Mouse (Mus musculus) embryonic facial prominence, embryonic 12.5 days (tissue): Measurements from ENCODE around the gene Zfp985. TPM values are rescaled to one million over a fixed set of nuclear protein-coding genes. Genes with fewer than 3 reads are reported as not detected.
"Not testable (repeated sequence)": the region's sequence is repeated elsewhere in the genome, so short reads cannot be mapped to it uniquely, and the experiment has no call there.

Experiments
- ATAC-seq: fragments of 200-750 bp; cut with Nextera tagmentation; 2 replicates; pipeline ENCODE4 v1.8.0; 2017; ENCODE audit not compliant: insufficient number of reproducible peaks, insufficient read depth, low FRiP score, low TSS enrichment
- H3K27ac ChIP-seq: fragments of 300-500 bp; sonication (generic); 2 replicates; pipeline ENCODE4 v1.5.1; 2016; ENCODE audit warnings: mild to moderate bottlenecking
- H3K27me3 ChIP-seq: fragments of 300-500 bp; sonication (generic); 2 replicates; pipeline ENCODE4 v1.6.1; 2016; ENCODE audit warnings: mild to moderate bottlenecking, moderate library complexity
- H3K36me3 ChIP-seq: fragments of 300-500 bp; sonication (generic); 2 replicates; pipeline ENCODE4 v1.6.1; 2016; ENCODE audit warnings: mild to moderate bottlenecking
- H3K4me1 ChIP-seq: fragments of 300-500 bp; sonication (generic); 2 replicates; pipeline ENCODE4 v1.6.1; 2016
- H3K4me2 ChIP-seq: fragments of 300-500 bp; sonication (generic); replicated peaks from 2 replicates; pipeline ENCODE4 v1.6.1; 2016; ENCODE audit warnings: mild to moderate bottlenecking, moderate library complexity
- H3K4me3 ChIP-seq: fragments of 300-500 bp; sonication (generic); 2 replicates; pipeline ENCODE4 v1.5.1; 2016; ENCODE audit warnings: mild to moderate bottlenecking
- H3K9ac ChIP-seq: fragments of 300-500 bp; sonication (generic); 2 replicates; pipeline ENCODE4 v1.6.1; 2016; ENCODE audit warnings: mild to moderate bottlenecking, moderate library complexity
- H3K9me3 ChIP-seq: fragments of 300-500 bp; sonication (generic); 2 replicates; pipeline ENCODE4 v1.6.1; 2016; ENCODE audit warnings: mild to moderate bottlenecking, moderate library complexity
- WGBS: fragments of 180-500 bp; shearing (Covaris S2); methylation state at CpG from one replicate; pipeline ENCODE4 v1.1.7; 2016; 5-methylcytosine and 5-hydroxymethylcytosine counted together
- polyA plus RNA-seq: library from polyadenylated mRNA; unstranded; fragments of >200 nt; fragmentation: Nextera tagmentation; extraction: Ambion mirVana; gene quantifications from 2 replicates; pipeline ENCODE4 v1.2.1, GENCODE M21; 2016

The Zfp985 gene
- 0.15 and 0.23 TPM in 2 replicates for polyA plus RNA-seq

DNA sequence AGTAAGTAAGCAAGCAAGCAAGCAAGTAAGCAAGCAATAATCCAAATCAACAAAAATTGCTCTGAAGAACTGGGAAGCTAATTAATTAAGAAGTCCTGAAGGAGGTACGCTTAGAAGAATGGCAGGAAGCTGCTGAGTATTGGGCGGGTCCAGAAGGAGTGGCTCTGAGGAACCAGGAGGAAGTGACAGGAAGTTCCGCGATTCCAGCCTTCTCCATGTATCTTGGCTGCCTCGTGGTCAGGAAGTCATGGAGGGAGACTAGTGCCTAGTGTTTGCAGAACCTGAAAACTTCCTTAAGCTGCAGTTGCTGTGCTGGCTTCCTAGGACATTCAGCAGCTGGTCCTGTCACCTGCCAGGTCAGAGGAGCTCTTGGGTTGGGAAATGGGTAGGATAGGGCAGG, at the start of gene Zfp985:
TSS of gene Zfp985 (plus strand) at position 207 of the 400 bp plus-strand sequence.
- not testable (repeated sequence) for H3K27ac ChIP-seq, ATAC-seq, H3K36me3 ChIP-seq, H3K4me2 ChIP-seq, H3K4me1 ChIP-seq, H3K4me3 ChIP-seq, H3K9ac ChIP-seq, H3K27me3 ChIP-seq, H3K9me3 ChIP-seq
- 77% methylated on average over 5 of the region's 5 CpGs for WGBS

GRCm38 (mm10) chr4:147509174-147509573, 43.9 kb upstream of the Zfp985 start:
- Histone ChIP-seq H3K27ac (no peak overlapping the region), H3K4me2 (no peak overlapping the region), H3K36me3 (no peaks in the 10 kb centered on the region), H3K4me3 (no peak overlapping the region), H3K27me3 (no peaks in the 10 kb centered on the region), H3K9ac (no peak overlapping the region), H3K4me1 (no peaks in the 10 kb centered on the region), H3K9me3 (peaks cover 17% of the 10 kb centered on the region)
- 81% methylated on average over 2 of the region's 2 CpGs for WGBS
- no peak for ATAC-seq

DNA sequence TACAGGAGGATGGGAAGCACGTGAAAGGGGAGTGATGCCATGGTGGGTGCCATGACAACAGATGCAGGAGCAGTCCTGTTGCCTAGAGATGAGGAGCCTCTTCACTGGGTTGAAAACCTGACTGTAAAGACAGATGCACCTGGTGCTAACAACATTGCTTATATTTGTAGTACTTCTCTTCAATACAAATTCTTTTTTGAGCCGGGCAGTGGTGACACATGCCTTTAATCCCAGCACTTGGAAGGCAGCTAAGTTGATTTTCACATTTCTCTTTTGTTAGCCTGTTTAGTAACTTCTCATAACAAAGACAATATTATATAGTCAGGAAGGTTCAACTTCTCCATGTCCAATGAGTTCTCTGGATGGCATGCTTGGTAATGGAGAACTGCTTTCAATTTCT, 34.1 kb upstream of the Zfp985 start:
- ATAC-seq: 0 out of 2 replicates have a peak, but pooled peaks have one; percentile 44
- no peak overlapping the region for H3K4me3 ChIP-seq
- no peaks in the 10 kb centered on the region for H3K27me3 ChIP-seq
- no peaks in the 10 kb centered on the region for H3K4me1 ChIP-seq
- no peak overlapping the region for H3K27ac ChIP-seq
- 70% methylated on average over 2 of the region's 2 CpGs for WGBS
- H3K36me3 ChIP-seq: no peaks in the 10 kb centered on the region
- H3K4me2 ChIP-seq: no peak overlapping the region
- H3K9me3 ChIP-seq: peaks cover 47% of the 10 kb centered on the region
- H3K9ac ChIP-seq: no peak overlapping the region

- Histone ChIP-seq H3K4me3 (no peak overlapping the region), H3K27ac (no peak overlapping the region), H3K4me2 (no peak overlapping the region), H3K36me3 (no peaks in the 10 kb centered on the region), H3K4me1 (no peaks in the 10 kb centered on the region), H3K27me3 (no peaks in the 10 kb centered on the region), H3K9ac (no peak overlapping the region), H3K9me3 (peaks cover 48% of the 10 kb centered on the region)
- ATAC-seq: 0 out of 2 replicates have a peak, but pooled peaks have one; percentile 19
Observed at GRCm38 (mm10) chr4:147520100-147520499, 33.0 kb upstream of the Zfp985 start.

- Histone ChIP-seq H3K27ac (no peak overlapping the region), H3K4me2 (no peak overlapping the region), H3K9ac (no peak overlapping the region), H3K36me3 (no peaks in the 10 kb centered on the region), H3K27me3 (no peaks in the 10 kb centered on the region), H3K4me1 (no peaks in the 10 kb centered on the region), H3K9me3 (peaks cover 38% of the 10 kb centered on the region), H3K4me3 (no peak overlapping the region)
- no peak for ATAC-seq
- 75% methylated on average over 1 of the region's 1 CpGs for WGBS
Observed at GRCm38 (mm10) chr4:147525125-147525524, 28.0 kb upstream of the Zfp985 start.

DNA sequence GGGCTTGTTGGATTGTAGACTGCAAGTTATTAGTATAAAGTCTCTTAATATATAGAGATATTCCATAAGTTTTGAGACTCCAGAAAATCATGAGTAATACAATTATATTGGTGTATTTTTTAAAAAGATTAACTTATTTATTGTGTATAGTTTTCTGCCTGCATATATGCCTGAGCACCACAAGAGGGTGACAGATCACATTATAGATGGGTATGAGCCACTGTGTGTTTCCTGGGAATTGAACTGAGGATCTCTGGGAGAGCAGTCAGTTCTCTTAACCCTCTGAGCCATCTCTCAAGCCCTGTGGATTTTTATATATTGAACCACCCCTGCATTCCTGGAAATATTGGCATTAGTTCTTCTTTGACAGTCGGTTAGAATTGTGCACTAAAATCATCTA, 22.7 kb upstream of the Zfp985 start:
- no peak for ATAC-seq
- H3K9me3 ChIP-seq: peaks cover 26% of the 10 kb centered on the region
- H3K27me3 ChIP-seq: no peaks in the 10 kb centered on the region
- no peak overlapping the region for H3K4me3 ChIP-seq
- no peak overlapping the region for H3K27ac ChIP-seq
- 89% methylated on average over 1 of the region's 1 CpGs for WGBS
- H3K9ac ChIP-seq: no peak overlapping the region
- H3K4me1 ChIP-seq: no peaks in the 10 kb centered on the region
- H3K4me2 ChIP-seq: no peak overlapping the region
- H3K36me3 ChIP-seq: no peaks in the 10 kb centered on the region

DNA sequence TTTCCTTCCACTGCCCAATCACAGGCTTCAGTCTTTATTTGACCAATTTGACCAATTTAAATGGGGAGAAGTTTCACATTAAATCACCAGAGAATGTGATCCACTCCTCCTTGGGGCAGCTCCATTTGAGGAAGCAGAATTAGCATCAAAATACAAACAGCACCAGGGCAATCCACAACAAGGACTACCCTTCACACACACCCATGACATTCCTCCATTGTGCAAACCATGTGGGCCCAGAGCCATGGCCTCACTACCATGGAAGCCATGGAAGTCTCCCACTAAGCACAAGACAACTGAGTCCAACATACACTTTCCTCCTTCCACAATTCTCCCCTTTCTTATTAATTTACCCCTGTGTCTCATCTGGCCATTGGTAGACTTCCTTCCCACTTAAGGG, 17.2 kb upstream of the Zfp985 start:
- ATAC-seq, H3K9ac ChIP-seq, H3K27ac ChIP-seq, H3K36me3 ChIP-seq, H3K27me3 ChIP-seq, H3K4me3 ChIP-seq, H3K4me1 ChIP-seq, H3K4me2 ChIP-seq: not testable (repeated sequence)
- peaks cover 35% of the 10 kb centered on the region for H3K9me3 ChIP-seq

DNA sequence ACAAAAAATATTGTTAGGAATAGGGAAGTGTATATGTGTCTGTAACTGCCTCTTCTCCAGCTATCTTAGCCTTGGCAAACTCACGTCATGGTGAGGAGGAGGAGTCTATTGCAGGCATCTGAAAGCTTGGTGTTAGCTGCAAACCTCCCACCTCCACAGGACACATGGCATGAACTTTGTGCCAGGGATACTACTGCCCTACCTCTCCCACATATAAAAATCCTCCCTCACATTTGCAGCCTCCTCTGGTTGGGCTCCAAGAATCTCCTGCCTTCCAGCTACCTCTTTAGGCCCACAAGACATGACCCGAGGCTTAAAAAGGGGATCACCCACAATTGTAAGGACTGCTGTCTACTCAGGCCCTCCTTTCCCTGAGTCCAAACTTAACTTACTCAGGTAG, 15.4 kb upstream of the Zfp985 start:
- H3K9me3 ChIP-seq: peaks cover 40% of the 10 kb centered on the region
- no peak overlapping the region for H3K4me3 ChIP-seq
- no peaks in the 10 kb centered on the region for H3K36me3 ChIP-seq
- H3K27ac ChIP-seq: no peak overlapping the region
- H3K4me1 ChIP-seq: no peaks in the 10 kb centered on the region
- 83% methylated on average over 2 of the region's 2 CpGs for WGBS
- no peak overlapping the region for H3K9ac ChIP-seq
- no peaks in the 10 kb centered on the region for H3K27me3 ChIP-seq
- ATAC-seq: peak; percentile 74; the same call in 1 of the 2 replicates
- H3K4me2 ChIP-seq: no peak overlapping the region

GRCm38 (mm10) chr4:147539918-147540317, 13.2 kb upstream of the Zfp985 start, which contains the start of gene Gm16503:
TSS of gene Gm16503 (plus strand) at chr4:147540218.
- H3K4me2 ChIP-seq, H3K36me3 ChIP-seq, ATAC-seq, H3K9ac ChIP-seq, H3K27ac ChIP-seq, H3K27me3 ChIP-seq, H3K4me3 ChIP-seq, H3K4me1 ChIP-seq: not testable (repeated sequence)
- peaks cover 43% of the 10 kb centered on the region for H3K9me3 ChIP-seq
- 86% methylated on average over 3 of the region's 3 CpGs for WGBS

- no peaks in the 10 kb centered on the region for H3K4me1 ChIP-seq
- H3K9me3 ChIP-seq: peaks cover 38% of the 10 kb centered on the region
- no peak for ATAC-seq
Observed at GRCm38 (mm10) chr4:147541105-147541504, 12.0 kb upstream of the Zfp985 start.

DNA sequence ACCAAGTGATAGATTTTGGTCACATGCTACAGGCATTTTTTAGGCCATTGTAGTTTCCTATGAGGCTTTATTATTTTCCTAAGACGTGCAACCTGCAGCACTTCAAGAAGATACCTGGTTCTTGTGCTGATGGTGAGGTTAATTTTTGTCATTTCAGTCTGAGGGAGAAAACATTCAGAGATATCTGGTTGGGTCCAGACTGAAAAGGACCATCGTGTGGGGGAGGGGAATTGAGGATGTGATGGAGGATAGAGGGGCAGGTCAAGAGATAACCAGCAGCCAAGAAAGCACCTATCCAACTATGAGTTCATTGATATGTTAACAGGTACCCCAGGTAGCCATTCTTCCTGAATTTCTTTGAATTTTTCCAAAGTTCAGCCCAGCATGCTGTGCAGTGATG, 1.3 kb downstream of the Zfp985 start:
- H3K4me2 ChIP-seq, H3K4me1 ChIP-seq, H3K27me3 ChIP-seq, H3K36me3 ChIP-seq, H3K27ac ChIP-seq, H3K9ac ChIP-seq, H3K9me3 ChIP-seq, ATAC-seq, H3K4me3 ChIP-seq: not testable (repeated sequence)
- WGBS: 87% methylated on average over 2 of the region's 2 CpGs

More at GRCm38 (mm10) chr4:147541105-147541504, 12.0 kb upstream of the Zfp985 start:
- Histone ChIP-seq H3K4me2 (no peak overlapping the region), H3K27me3 (no peaks in the 10 kb centered on the region), H3K36me3 (no peaks in the 10 kb centered on the region), H3K4me3 (no peak overlapping the region), H3K9ac (no peak overlapping the region), H3K27ac (no peak overlapping the region)

DNA sequence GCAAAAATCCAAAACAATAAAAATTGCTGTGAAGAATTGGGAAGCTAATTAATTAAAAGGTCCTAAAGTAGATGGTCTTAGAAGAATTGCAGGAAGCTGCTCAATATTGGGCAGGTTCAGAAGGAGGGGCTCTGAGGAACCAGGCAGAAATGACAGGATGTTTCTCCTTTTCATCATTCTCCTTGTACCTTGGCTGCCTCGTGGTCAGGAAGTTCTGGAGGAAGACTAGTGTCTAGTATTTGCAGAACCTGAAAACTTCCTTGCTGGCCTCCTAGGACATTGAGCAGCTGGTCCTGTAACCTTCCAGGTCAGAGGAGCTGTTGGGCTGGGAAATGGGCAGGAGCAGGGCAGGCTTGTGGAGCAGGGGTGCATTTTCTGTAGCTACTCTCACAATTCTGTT, 3.8 kb downstream of the Zfp985 start:
- not testable (repeated sequence) for H3K27me3 ChIP-seq, ATAC-seq, H3K4me1 ChIP-seq, H3K9me3 ChIP-seq, H3K4me2 ChIP-seq, H3K4me3 ChIP-seq, H3K36me3 ChIP-seq, H3K27ac ChIP-seq, H3K9ac ChIP-seq
- 51% methylated on average over 1 of the region's 1 CpGs for WGBS

DNA sequence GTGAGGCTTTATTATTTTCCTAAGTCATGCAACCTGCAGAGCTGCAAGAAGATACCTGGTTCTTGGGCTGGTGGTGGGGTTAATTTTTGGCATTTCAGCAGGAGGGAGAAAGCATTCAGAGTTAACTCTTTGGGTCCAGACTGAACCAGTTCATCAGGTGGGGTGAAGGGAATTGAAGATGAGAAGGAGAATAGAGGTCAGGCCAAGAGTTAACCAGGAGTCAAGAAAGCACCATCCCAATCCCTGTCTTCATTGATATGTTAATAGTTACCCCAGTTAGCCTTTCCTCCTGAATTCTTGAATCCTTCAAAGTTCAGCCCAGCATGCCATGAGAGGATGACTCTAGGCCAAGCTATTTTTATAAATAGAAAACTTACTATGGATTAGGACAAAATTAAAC, 4.9 kb downstream of the Zfp985 start:
- not testable (repeated sequence) for H3K4me3 ChIP-seq, H3K36me3 ChIP-seq, H3K4me1 ChIP-seq, H3K4me2 ChIP-seq, H3K27me3 ChIP-seq, ATAC-seq, H3K9me3 ChIP-seq, H3K27ac ChIP-seq, H3K9ac ChIP-seq
